Mouse (Mus musculus): ENCODE results near the gene Ugt1a9.
"Not testable (repeated sequence)": the region's sequence is repeated elsewhere in the genome, so short reads cannot be mapped to it uniquely, and the experiment has no call there.

The Ugt1a9 gene

DNA sequence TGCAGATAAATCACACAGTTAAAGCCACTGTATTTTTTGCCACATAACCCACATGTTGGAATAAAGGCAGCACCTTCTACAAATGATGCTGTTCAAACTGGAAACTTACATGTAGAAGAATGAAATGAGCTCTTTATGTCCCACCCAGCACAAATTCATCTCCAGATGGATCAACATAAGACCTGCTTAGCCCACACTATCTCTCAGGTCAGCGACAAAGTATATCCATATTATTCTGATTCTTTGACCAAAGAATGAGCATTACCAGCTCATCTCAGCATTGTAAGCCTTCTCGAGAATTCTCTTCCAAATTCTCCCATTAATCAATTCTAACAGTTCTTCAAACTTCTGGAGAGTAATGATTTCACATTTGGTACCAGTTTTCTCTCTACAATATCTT, 151.6 kb downstream of the Ugt1a9 start:
- no peak for DNase-seq (ENCODE audit: low spot score)

DNA sequence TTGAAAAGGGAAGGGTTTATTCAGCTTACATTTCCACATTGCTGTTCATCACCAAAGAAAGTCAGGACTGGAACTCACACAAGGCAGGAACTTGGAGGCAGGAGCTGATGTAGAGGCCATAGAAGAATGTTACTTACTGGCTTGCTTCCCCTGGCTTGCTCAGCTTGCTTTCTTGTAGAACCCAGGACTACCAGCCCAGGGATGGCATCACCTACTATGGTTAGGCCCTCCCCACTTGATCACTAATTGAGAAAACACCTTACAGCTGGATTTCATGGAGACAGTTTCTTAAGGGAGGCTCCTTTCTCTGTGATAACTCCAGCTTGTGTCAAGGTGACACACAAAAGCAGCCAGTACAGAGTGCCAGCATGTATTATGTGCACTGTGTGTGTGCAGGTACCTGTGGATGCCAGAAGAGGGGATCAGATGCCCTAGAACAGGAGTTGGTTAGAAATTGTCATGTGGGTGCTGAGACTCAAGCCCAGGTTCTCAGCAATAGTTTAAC, 152.5 kb downstream of the Ugt1a9 start:
- not testable (repeated sequence) for DNase-seq (ENCODE audit: low spot score)

DNA sequence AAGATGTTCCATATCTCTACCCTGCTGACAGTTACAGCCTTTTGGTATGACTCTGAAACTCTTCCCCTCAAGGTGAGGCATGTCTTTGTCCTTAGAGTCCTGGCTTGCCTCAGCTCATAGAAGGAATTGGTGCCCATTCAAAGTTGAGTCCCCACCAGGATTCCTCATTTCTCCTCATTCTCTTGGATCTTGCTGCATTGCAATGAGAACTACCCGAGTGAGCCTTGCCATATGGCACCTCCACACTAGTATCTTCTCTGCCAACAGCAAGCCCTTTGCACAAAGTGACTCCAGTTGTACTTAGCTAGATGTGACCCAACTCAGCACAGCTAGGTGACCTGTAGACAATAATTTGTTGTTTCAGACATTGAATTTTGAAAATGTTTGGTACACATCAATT, 153.0 kb downstream of the Ugt1a9 start:
- no peak for DNase-seq (ENCODE audit: low spot score)

DNA sequence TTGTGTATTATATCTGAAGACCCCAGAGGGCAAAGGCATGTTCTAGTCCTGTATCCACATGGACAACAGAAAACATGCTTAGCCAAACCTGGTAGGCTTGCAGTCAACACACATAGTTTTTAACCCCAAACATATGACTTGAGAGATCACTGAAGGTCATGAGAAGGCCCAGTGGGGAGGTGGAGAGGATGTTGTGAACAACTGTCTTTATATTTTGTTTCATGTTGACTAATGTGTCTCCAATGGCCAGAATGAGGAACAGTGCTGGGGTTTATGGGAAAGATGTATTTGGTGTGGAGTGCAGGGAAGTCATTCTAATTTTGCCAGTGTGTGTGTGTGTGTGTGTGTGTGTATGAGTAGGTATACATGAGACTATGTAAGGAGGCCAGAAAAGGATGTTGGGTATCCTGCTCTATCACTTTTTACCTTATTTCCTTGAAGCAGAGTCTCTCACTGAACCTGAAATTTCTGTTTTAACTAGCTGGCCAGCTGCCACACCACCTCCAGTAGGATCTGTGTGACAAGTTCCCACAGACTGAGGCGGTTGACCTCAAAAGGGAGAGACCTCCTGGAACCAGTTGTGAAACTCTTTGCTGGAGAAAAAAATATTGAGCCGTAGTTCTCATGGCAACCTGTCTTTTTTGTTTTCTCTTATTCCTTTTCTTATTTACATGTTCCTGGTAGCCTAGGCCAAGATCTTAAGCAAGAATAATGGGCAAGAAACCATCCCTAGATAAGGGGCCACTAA, 153.6 kb downstream of the Ugt1a9 start:
- no peak for DNase-seq (ENCODE audit: low spot score)

DNA sequence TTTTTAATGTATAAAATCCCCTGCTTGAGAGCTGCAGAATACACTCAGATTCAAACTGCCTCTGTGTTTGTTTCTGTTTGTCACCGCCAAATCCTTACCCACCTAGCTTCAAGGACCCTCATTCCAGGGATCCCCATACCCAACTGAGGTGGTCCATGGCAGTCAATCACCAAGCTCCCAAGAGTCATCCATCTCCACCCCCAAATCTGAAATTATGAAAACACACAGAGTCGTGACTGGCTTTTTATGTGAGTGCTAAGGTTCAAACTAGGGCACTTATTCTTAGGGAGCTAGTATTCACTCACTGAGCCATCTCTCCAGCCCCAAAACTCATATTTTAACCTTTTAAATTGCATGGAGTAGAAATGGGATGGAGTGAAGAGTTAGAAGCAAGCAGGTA, 154.7 kb downstream of the Ugt1a9 start:
- not testable (repeated sequence) for DNase-seq (ENCODE audit: low spot score)

DNA sequence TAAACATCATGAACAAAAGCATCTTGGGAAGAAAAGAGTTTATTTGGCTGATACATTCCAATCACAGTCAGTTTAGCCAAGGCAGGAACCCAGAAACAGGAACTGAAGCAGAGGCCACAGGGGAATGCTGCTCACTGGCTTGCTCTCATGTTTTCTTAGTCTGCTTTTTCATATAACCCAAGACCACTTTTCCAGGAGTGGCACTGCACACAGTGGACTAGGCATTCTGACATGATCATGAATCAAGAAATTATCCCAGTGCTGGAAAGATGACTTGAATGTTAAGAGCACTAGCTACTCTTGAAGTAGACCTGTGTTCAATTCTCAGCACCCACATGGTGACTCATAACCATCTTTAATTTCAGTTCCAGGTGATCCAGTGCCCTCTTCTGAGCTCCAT, 155.1 kb downstream of the Ugt1a9 start:
- DNase-seq (ENCODE audit: low spot score): no peak

DNA sequence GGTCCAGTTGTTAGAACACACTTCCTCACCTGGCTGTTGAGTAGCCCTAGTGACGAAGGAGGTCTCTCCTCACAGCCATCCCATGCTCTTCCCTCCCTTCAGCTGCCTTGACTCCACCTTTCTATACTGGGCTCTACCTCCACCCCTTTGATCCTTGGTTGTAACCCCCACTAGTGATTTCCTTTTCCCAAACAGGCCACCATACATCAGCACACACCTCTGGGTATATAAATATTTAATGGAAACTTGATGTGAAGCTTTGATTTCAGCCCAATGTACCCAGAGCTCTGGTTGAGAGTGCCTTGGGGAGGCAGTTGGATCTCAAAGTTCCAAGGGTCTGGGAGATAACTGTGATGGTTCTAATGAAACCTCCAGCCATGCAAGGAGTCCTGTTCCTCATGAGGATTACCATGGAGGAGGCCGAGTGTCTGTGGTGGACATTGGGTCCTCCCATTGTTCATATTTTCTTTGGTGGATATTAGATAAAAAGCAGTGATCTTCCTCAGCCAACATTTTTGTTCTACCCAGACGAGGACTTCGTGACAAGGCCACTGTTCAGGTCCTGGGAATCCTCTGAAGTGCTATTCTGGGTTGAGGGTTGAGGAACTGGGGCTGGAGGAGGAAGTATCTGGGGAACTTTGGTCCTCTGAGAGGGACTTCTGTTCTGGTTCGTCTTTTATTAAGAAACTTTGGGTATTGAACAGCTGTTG, 156.2 kb downstream of the Ugt1a9 start, which contains the start of gene Mroh2a:
TSS of gene Mroh2a (plus strand) at position 317 of the 710 bp plus-strand sequence.
- DNase-seq (ENCODE audit: low spot score): no peak

DNA sequence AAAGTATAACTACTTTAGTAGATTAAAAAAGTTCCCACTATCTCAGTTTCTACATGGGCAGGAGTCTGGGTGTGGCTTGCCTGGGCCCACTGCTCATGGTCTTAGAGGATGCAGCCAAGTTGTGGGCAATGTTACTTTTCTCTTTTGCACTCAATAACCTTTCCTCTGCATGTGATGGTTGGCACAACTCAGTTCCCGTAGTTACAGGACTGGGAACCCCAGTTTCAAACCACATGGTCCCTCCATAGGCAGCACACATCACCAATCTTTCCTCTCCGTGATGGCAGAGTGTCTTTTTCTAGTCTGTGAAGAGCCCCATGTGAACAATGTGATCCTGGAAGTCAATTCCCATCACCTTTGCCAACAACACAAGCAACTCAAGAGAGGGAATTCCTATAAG, 156.9 kb downstream of the Ugt1a9 start:
- no peak for DNase-seq (ENCODE audit: low spot score)

DNA sequence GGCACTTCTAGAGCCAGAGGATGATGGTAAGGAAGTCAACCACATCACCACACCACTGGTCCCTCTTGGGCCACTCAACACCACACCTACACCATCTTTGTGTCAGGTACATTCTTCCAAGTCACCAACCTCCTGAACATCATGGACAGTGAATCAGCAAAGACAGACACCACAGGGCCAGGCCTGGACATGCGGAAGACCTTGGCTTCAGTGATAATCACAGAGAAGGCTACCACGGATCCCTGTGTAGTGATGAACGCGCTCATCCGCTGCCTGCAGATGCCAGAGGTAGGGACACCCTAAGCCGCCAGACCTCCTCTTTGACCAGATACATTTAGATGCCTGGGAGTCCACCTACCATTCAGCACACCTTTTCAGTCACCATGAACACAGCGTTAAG, 157.5 kb downstream of the Ugt1a9 start:
- no peak for DNase-seq (ENCODE audit: low spot score)

DNA sequence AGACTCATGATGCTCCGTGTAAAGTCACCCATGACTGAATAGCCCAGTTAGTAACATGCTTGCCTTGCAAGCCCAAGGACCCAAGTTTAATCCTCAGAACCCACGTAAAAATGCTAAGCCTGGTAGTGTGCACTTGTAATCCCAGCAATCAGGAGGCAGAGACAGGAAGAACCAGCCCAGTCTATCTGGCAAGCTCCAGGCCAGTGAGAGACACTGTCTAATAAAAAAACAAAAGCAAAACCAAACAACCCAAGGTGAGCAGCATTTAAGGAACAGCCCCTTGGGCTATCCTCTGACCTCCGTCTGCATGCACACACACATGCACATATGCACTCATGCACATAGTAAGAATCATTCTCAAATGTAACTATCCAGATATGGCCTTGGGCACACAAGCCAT, 159.0 kb downstream of the Ugt1a9 start:
- DNase-seq (ENCODE audit: low spot score): no peak

DNA sequence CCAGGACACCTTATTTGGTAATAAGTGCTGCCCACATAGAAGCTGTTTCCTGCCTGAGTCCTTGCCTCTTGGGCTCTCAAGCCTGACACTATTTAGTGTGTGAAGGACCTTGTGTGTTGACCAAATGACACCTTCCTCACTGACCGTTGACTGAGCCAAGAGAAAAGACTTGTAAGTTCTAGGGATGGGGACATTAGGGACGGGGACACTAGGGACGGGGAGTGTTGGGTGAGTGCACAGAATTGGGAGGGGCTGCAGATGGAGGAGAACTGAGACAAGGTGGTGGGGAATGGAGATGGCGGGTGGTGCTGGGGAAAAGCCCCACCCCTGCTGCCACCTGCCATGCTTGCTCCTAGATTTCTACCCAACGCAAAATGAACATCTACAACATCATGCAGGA, 159.4 kb downstream of the Ugt1a9 start:
- DNase-seq (ENCODE audit: low spot score): no peak

DNA sequence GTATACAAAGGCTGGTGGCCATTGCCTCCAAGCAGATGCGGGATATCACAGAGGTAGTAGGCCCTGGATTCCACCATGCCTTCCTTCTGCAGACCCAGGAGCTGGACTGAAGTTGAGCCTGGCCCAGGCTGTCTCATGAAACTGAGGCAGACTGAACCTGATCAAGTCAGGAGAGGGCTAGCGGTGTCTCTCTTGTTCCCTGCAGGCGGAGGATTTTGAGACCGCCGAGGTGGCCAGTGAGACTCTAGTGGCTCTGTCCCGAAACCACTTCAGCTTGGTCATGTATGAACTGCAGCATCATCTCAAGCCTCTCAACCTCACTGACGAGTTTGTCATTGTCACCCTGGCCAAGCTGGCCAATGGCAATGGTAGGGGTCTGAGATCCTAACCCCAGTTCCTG, 159.8 kb downstream of the Ugt1a9 start:
- no peak for DNase-seq (ENCODE audit: low spot score)

DNA sequence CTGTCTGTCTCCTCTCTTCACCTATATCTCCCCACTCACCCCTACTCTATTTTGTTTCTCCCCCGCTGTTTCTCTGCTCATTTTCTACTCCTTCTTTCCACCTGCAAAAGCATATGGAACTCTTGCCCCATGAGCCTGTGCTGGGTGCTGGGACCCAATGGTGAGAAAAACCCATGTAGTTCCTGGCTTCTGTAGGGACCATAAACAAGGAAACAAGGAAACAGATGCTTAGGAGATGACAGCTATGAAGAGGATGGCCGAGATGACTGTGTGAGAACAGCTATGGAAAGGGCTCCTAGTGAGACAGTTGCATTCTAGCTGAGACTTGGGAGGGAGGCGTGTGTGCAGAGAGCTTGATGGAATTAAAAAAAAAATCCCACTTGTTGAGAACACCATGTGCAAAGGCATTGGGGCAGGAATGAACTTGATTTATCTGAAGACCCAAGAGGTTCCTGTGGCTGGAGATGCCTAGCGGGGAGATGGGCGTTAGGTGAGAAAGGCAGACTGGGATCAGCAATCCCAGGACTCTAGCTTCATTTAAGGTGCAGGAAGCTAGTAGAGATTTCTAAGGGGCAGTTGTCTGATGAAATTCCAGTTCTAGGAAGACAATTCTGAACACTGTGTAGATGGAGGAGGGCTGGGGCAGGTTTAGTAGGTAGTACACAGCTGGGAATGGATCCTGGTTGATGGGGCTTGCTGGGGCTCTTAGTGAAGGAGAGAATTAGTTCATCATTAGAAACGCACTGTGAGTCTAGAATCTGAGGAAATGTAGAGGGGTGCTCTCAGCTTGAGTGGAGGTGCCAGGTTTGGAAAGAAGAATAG, 160.6 kb downstream of the Ugt1a9 start:
- DNase-seq (ENCODE audit: low spot score): no peak

DNA sequence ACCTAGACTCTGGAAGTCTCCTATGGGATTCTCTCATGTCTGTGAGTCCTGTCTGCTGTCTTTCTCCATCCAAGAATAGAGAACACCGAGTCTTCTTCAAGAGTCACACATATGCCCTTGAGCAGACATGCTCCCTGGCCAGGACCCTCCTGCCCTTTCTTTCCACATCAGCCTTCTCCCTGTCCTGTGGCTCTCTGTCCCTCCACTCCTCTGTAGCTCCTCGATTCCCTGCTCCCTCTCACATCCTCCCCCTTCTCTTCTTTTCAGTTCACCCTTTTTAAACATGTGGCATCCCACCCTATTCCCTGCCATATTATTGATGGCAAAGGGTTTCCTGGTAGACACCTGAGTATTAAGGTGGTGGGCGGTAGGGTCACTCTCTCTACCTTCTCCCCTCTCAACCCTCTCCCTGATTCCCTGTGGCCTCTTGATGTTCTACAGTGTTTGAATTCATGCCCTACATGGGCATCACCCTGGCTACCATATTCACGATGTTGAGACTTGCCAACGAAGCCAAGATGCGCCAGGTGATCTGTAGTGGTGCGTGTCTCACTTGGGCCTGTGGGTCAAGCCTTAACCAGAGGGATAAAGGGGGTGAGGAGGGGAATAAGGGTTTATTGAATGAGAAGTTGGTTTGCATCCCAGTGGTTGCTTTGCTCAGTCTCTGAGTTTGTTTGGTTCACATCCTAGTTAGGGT, 161.4 kb downstream of the Ugt1a9 start:
- DNase-seq (ENCODE audit: low spot score): no peak

DNA sequence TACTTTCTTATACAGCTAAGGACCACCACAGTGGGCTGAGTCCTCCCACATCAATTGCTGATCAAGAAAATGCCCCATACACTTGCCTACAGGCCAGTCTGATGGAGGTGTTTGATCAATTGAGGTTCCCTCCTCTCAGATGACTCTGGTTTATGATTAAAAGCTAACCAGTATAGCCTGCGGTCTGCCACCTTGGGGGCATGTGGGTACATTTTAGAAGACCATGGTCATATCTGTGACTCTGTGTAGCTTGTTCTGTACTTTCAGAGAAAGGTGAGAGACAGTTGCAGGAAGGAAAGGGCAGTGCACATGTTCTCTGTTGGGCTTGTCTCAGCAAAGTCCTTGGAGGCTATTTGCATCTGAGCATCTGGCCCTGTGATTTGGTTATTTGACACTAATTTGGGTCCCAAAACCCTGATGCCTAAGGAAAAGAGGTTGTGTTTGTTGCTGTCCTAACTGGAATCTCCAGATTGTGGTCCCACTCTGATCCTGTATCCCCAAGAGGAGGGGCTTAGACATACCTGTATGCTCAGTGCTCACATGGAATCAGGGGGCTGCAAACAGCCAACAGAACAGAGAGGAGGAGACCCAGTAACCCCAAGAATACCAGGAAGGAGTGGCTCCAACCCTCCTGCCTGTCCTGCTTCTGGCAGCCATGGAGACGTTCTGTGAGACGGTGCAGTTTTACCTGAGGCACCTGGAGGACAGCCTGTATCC, 162.2 kb downstream of the Ugt1a9 start:
- no peak for DNase-seq (ENCODE audit: low spot score)

DNA sequence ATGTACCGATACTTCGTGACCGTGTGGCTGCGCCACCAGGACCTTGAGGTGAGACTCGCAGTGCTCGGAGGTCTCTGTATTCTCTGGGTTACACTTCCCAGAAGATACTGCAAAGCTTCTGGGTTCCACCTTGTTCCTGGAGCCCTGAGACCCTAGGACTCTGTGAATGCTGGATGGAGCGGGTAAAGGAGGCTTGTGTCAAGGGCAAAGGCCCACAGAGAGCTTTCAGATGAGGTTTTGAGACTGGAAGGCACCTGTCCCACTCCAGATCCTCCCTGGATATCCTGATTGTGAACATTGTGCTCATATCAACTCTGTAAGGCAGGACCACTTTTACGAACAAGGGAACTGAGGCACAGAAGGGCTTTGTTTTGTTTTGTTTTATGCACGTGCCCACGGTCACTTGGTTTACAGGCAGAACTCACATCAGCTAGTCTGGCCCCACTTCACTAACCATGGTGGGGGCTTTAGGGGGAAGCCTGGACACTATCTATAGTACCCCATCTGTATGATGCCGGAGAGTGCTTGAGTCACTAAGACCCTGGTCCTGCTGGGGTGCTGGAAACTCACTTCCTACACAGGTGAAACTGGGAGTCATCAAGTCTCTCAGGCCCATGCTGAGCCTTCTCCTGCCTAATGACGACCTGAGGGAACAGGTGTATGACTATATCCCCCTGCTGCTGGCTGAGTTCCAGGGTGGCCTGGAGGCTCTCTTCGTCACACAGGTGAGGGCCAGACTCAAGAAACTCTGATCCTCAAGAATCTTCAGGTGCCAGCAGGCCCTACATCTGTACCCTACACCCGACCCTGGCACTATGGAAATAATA, 163.0 kb downstream of the Ugt1a9 start:
- DNase-seq (ENCODE audit: low spot score): no peak

DNA sequence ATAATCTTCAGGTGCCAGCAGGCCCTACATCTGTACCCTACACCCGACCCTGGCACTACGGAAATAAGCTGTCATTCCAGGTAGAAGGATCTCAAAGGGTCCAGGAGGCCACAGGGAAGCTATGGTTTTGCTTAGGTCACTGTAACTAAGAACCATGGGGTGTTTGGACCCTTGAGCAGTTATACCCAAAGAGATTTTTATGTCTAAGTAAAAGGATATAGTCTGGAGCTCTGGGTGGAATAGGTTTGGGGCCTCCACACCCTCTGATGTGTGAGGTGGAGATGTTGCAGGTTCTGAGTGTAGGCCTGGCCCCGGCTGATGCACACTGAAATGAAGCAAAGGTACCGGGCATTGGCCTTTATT, 163.6 kb downstream of the Ugt1a9 start:
- DNase-seq (ENCODE audit: low spot score): no peak

DNA sequence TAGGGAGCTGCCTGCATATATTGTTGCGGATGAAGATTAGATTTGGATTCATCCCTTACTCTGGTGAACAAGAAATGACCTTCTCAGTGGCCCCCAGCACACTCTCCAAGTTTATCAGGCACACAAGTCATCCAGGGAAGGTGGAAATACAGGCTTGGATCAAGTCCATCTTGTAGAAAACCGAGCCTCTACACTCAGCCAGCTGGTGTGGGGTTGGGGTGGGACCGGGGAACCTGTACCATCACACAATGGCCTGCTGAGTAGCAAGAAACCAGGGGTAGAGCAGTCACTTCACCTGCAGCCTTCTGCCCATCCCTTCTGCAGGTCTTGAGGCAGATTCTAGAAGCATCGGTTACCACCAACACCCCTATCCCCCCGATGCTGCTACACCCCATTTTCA, 164.0 kb downstream of the Ugt1a9 start:
- no peak for DNase-seq (ENCODE audit: low spot score)

DNA sequence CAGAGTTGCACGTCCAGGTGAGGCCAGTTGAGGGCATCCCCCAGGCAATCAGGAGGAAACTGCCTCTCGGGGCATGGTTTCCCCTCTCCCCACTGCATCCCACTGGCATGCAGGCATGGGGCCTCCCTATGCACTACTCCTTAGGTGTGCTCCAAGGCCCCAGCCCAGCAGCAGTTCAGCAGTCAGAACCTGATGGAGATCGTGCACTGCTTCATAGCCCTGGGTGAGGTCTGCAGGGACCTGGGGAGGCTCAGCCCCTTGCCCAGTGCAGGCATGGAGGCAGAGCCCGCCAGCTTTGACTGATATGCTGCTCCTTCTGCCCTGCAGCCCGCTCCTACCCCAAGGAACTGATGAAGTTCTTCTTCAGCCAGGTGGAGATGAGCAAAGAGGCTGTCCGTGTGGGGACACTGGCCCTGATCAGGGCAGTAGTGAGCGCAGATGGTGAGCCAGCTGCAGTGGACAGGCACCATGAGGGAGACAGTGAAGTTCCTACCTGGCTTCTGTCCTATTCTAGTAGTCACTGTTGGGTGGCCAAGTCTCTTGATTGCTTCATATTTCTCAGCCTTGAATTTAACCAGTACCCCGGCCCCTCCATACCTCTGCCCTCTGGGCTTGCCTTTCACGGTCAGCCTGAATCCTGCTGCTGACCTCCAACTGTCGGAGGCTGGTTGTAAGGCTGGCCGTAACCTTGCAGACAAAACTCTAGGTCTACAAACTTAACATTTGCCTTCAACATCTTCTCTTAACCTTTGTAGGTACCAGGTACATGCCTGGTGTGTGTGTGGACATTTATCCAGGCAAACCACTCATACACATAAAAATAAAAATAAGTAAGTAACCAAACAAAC, 164.7 kb downstream of the Ugt1a9 start:
- DNase-seq (ENCODE audit: low spot score): no peak
